Mouse (Mus musculus) spleen, adult 18-20 months (tissue): ENCODE data around the gene Prickle1.

Source experiments
- DNase-seq, 2 experiments: peaks; one replicate each; pipeline ENCODE4 v3.0.0; 2022; ENCODE audit warnings: mixed read lengths in 2 of 2

Gene Prickle1

GRCm38 (mm10) chr15:93499866-93500265 is 95.8 kb downstream of the Prickle1 start:
- DNase-seq: no peak

- no peak for DNase-seq
Measured at GRCm38 (mm10) chr15:93494700-93495099, 101.0 kb downstream of the Prickle1 start.

- DNase-seq: no peak
Measured at GRCm38 (mm10) chr15:93489597-93489996, 106.1 kb downstream of the Prickle1 start.

GRCm38 (mm10) chr15:93486066-93486465 is 109.6 kb downstream of the Prickle1 start:
- no peak for DNase-seq

GRCm38 (mm10) chr15:93485252-93485651 is 110.4 kb downstream of the Prickle1 start:
- DNase-seq: no peak

GRCm38 (mm10) chr15:93484261-93484710 is 111.4 kb downstream of the Prickle1 start:
- DNase-seq: no peak

GRCm38 (mm10) chr15:93481112-93481511 is 114.6 kb downstream of the Prickle1 start:
- no peak for DNase-seq

- DNase-seq: no peak
Measured at GRCm38 (mm10) chr15:93479445-93479844, 116.2 kb downstream of the Prickle1 start.

GRCm38 (mm10) chr15:93478676-93479075 is 117.0 kb downstream of the Prickle1 start:
- DNase-seq: no peak

GRCm38 (mm10) chr15:93477729-93478128 is 118.0 kb downstream of the Prickle1 start:
- no peak for DNase-seq

GRCm38 (mm10) chr15:93475688-93476087 is 120.0 kb downstream of the Prickle1 start:
- DNase-seq: no peak

GRCm38 (mm10) chr15:93474277-93474676 is 121.4 kb downstream of the Prickle1 start:
- DNase-seq: no peak

GRCm38 (mm10) chr15:93472089-93472488 is 123.6 kb downstream of the Prickle1 start:
- DNase-seq: no peak

- DNase-seq: no peak
Measured at GRCm38 (mm10) chr15:93471651-93472050, 124.0 kb downstream of the Prickle1 start.

GRCm38 (mm10) chr15:93461066-93461465 is 134.6 kb downstream of the Prickle1 start:
- no peak for DNase-seq

- no peak for DNase-seq
Measured at GRCm38 (mm10) chr15:93459422-93459821, 136.3 kb downstream of the Prickle1 start.

GRCm38 (mm10) chr15:93456005-93456404 is 139.7 kb downstream of the Prickle1 start:
- no peak for DNase-seq

GRCm38 (mm10) chr15:93453296-93453695 is 142.4 kb downstream of the Prickle1 start:
- no peak for DNase-seq
